Mouse (Mus musculus) midbrain, embryonic 14.5 days (tissue): Measurements from ENCODE around the gene Gm13305. TPM values are rescaled to one million over a fixed set of nuclear protein-coding genes. Genes with fewer than 3 reads are reported as not detected.
A peak's percentile ranks its signal among the peaks of the same experiment; 100 is the strongest.
"Not testable (repeated sequence)": the region's sequence is repeated elsewhere in the genome, so short reads cannot be mapped to it uniquely, and the experiment has no call there.

ENCODE experiments used
- ATAC-seq: fragments of 200-750 bp; cut with Nextera tagmentation; 2 replicates; pipeline ENCODE4 v1.8.0; 2017; ENCODE audit warnings: moderate number of reproducible peaks, moderate library complexity; ENCODE audit not compliant: low FRiP score, low TSS enrichment
- DNase-seq: peaks from one replicate; pipeline ENCODE4 v3.0.0-alpha.2; 2015
- H3K27ac ChIP-seq: fragments of 300-500 bp; sonication (generic); replicated peaks from 2 replicates; pipeline ENCODE4 v1.5.1; 2014; ENCODE audit warnings: mild to moderate bottlenecking, low read depth, low read length, moderate library complexity
- H3K27me3 ChIP-seq: fragments of 300-500 bp; sonication (generic); 2 replicates; pipeline ENCODE4 v1.6.1; 2014; ENCODE audit warnings: low read length, control low read depth, mixed read lengths; ENCODE audit not compliant: control insufficient read depth, insufficient read depth
- H3K36me3 ChIP-seq: fragments of 300-500 bp; sonication (generic); 2 replicates; pipeline ENCODE4 v1.6.1; 2014; ENCODE audit warnings: low read length, control low read depth; ENCODE audit not compliant: control insufficient read depth, insufficient read depth
- H3K4me1 ChIP-seq: fragments of 300-500 bp; sonication (generic); 2 replicates; pipeline ENCODE4 v1.6.1; 2014; ENCODE audit warnings: mild to moderate bottlenecking, antibody characterized with exemption, low read length, control low read depth; ENCODE audit not compliant: control insufficient read depth, insufficient read depth
- H3K4me2 ChIP-seq: fragments of 300-500 bp; sonication (generic); 2 replicates; pipeline ENCODE4 v1.6.1; 2014; ENCODE audit warnings: mild to moderate bottlenecking, low read length, moderate library complexity
- H3K4me3 ChIP-seq: fragments of 300-500 bp; sonication (generic); replicated peaks from 2 replicates; pipeline ENCODE4 v1.5.1; 2014; ENCODE audit warnings: low read depth, low read length
- H3K9ac ChIP-seq: fragments of 300-500 bp; sonication (generic); replicated peaks from 2 replicates; pipeline ENCODE4 v1.6.1; 2014; ENCODE audit warnings: mild to moderate bottlenecking, low read length, moderate library complexity
- H3K9me3 ChIP-seq: fragments of 300-500 bp; sonication (generic); 2 replicates; pipeline ENCODE4 v1.6.1; 2016; ENCODE audit warnings: low read length, control low read depth, mixed read lengths; ENCODE audit not compliant: control insufficient read depth
- WGBS: fragments of 180-500 bp; shearing (Covaris S2); extraction: QIAGEN DNeasy Blood & Tissue Kit; methylation state at CpG from one replicate; pipeline ENCODE4 v1.1.7; 2014; 5-methylcytosine and 5-hydroxymethylcytosine counted together
- polyA plus RNA-seq: library from polyadenylated mRNA; unstranded; fragments of >200 nt; fragmentation: Nextera tagmentation; extraction: Ambion mirVana; gene quantifications from 2 replicates; pipeline ENCODE4 v1.2.1, GENCODE M21; 2014

Gm13305 gene
- polyA plus RNA-seq: 0.30 TPM in 1 of 2 replicates, not detected in the other

GRCm38 (mm10) chr4:42168503-42168902, at the start of gene Gm13305:
TSS of gene Gm13305 (minus strand) at chr4:42168603.
- H3K36me3 ChIP-seq, DNase-seq, H3K27me3 ChIP-seq, ATAC-seq, H3K9ac ChIP-seq, H3K4me2 ChIP-seq, H3K4me1 ChIP-seq, H3K27ac ChIP-seq, H3K4me3 ChIP-seq, H3K9me3 ChIP-seq: not testable (repeated sequence)
- no CpG with 5 or more reads among the region's 7 CpGs for WGBS

GRCm38 (mm10) chr4:42184980-42185372, 16.6 kb upstream of the Gm13305 start:
- H3K9ac ChIP-seq: not testable (repeated sequence)

GRCm38 (mm10) chr4:42184324-42184979, 16.0 kb upstream of the Gm13305 start:
- ATAC-seq: peak; percentile 53
- not testable (repeated sequence) for DNase-seq, H3K9ac ChIP-seq, H3K9me3 ChIP-seq, H3K27ac ChIP-seq, H3K4me1 ChIP-seq, H3K27me3 ChIP-seq, H3K4me2 ChIP-seq, H3K4me3 ChIP-seq, H3K36me3 ChIP-seq
- WGBS: no CpG with 5 or more reads among the region's 58 CpGs

More at GRCm38 (mm10) chr4:42184980-42185372, 16.6 kb upstream of the Gm13305 start:
- not testable (repeated sequence) for H3K9me3 ChIP-seq, H3K4me2 ChIP-seq, DNase-seq, H3K4me3 ChIP-seq, H3K27ac ChIP-seq, H3K27me3 ChIP-seq, H3K4me1 ChIP-seq, H3K36me3 ChIP-seq
- peak; percentile 53 for ATAC-seq
- no CpG with 5 or more reads among the region's 25 CpGs for WGBS

GRCm38 (mm10) chr4:42183234-42184197, 15.1 kb upstream of the Gm13305 start:
- H3K36me3 ChIP-seq, H3K9ac ChIP-seq, H3K27me3 ChIP-seq, H3K4me1 ChIP-seq, DNase-seq, H3K4me3 ChIP-seq, H3K9me3 ChIP-seq, H3K27ac ChIP-seq, H3K4me2 ChIP-seq: not testable (repeated sequence)
- peak; percentile 63; the same call in 1 of the 2 replicates for ATAC-seq
- no CpG with 5 or more reads among the region's 31 CpGs for WGBS

GRCm38 (mm10) chr4:42178243-42178642, 9.8 kb upstream of the Gm13305 start:
- not testable (repeated sequence) for H3K27me3 ChIP-seq, H3K36me3 ChIP-seq, H3K4me2 ChIP-seq, ATAC-seq, H3K27ac ChIP-seq, H3K9me3 ChIP-seq, DNase-seq, H3K4me1 ChIP-seq, H3K9ac ChIP-seq, H3K4me3 ChIP-seq
- WGBS: no CpG with 5 or more reads among the region's 4 CpGs

GRCm38 (mm10) chr4:42153136-42153535, 15.3 kb downstream of the Gm13305 start, which contains the start of gene Gm13306:
TSS of gene Gm13306 (plus strand) at chr4:42153436.
- not testable (repeated sequence) for H3K9me3 ChIP-seq, H3K9ac ChIP-seq, ATAC-seq, DNase-seq, H3K36me3 ChIP-seq, H3K4me2 ChIP-seq, H3K4me1 ChIP-seq, H3K27me3 ChIP-seq, H3K4me3 ChIP-seq, H3K27ac ChIP-seq
- WGBS: no CpG with 5 or more reads among the region's 9 CpGs

DNA sequence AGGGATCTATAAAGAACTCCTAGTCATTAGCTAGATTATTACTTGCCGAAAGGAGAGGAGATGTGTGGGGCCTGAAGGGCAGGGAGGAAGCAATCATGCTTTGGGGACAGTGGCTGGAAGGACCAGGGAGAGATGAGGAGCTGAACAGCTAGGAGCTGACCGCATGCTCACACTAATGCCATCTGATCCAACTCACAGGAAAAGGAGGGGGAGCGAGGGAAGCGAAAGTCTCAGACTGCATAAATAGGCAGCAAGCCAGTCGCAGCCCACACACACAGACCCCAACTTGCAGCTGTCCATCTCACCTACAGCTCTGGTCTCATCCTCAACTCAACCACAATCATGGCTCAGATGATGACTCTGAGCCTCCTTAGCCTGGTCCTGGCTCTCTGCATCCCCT, 53.9 kb downstream of the Gm13305 start, which contains the start of gene Gm13304:
Gene Gm13304, plus strand, starts transcription at position 301 of the 400 bp plus-strand sequence.
- not testable (repeated sequence) for H3K9me3 ChIP-seq, H3K27me3 ChIP-seq, H3K4me1 ChIP-seq, H3K4me2 ChIP-seq, ATAC-seq, H3K27ac ChIP-seq, DNase-seq, H3K36me3 ChIP-seq, H3K9ac ChIP-seq, H3K4me3 ChIP-seq
- WGBS: no CpG with 5 or more reads among the region's 5 CpGs
